Mouse (Mus musculus) embryonic facial prominence, embryonic 11.5 days (tissue): Measurements from ENCODE around the gene Axl. TPM values are rescaled to one million over a fixed set of nuclear protein-coding genes. Genes with fewer than 3 reads are reported as not detected.

ENCODE experiments used
- ATAC-seq: fragments of 200-750 bp; cut with Nextera tagmentation; replicated peaks from 2 replicates; pipeline ENCODE4 v1.8.0; 2017; ENCODE audit warnings: low read depth; ENCODE audit not compliant: insufficient number of reproducible peaks, low FRiP score, low TSS enrichment
- DNase-seq: peaks from one replicate; pipeline ENCODE4 v3.0.0-alpha.2; 2015; ENCODE audit warnings: low spot score
- H3K27ac ChIP-seq: fragments of 300-500 bp; sonication (generic); replicated peaks from 2 replicates; pipeline ENCODE4 v1.5.1; 2014; ENCODE audit warnings: mild to moderate bottlenecking, low read depth, low read length, control low read depth
- H3K27me3 ChIP-seq: fragments of 300-500 bp; sonication (generic); 2 replicates; pipeline ENCODE4 v1.6.1; 2014; ENCODE audit warnings: mild to moderate bottlenecking, low read length, moderate library complexity, mixed read lengths; ENCODE audit not compliant: control insufficient read depth, insufficient read depth
- H3K36me3 ChIP-seq: fragments of 300-500 bp; sonication (generic); replicated peaks from 2 replicates; pipeline ENCODE4 v1.6.1; 2014; ENCODE audit warnings: low read depth, mild to moderate bottlenecking, low read length, moderate library complexity, mixed read lengths; ENCODE audit not compliant: control insufficient read depth, insufficient read depth
- H3K4me1 ChIP-seq: fragments of 300-500 bp; sonication (generic); 2 replicates; pipeline ENCODE4 v1.6.1; 2014; ENCODE audit warnings: low read length, mixed read lengths; ENCODE audit not compliant: control insufficient read depth, insufficient read depth
- H3K4me2 ChIP-seq: fragments of 300-500 bp; sonication (generic); 2 replicates; pipeline ENCODE4 v1.6.1; 2014; ENCODE audit warnings: low read depth, mild to moderate bottlenecking, control low read depth, low read length, moderate library complexity
- H3K4me3 ChIP-seq: fragments of 300-500 bp; sonication (generic); 2 replicates; pipeline ENCODE4 v1.5.1; 2014; ENCODE audit warnings: low read depth, low read length, control low read depth
- H3K9ac ChIP-seq: fragments of 300-500 bp; sonication (generic); replicated peaks from 2 replicates; pipeline ENCODE4 v1.6.1; 2014; ENCODE audit warnings: mild to moderate bottlenecking, control low read depth, low read length
- H3K9me3 ChIP-seq: fragments of 300-500 bp; sonication (generic); replicated peaks from 2 replicates; pipeline ENCODE4 v1.6.1; 2016; ENCODE audit warnings: mild to moderate bottlenecking, low read length, inconsistent platforms, mixed read lengths; ENCODE audit not compliant: control insufficient read depth
- WGBS: fragments of 180-500 bp; shearing (Covaris S2); extraction: QIAGEN DNeasy Blood & Tissue Kit; methylation state at CpG from one replicate; pipeline ENCODE4 v1.1.7; 2014; 5-methylcytosine and 5-hydroxymethylcytosine counted together
- polyA plus RNA-seq: library from polyadenylated mRNA; unstranded; fragments of >200 nt; fragmentation: Nextera tagmentation; extraction: Ambion mirVana; gene quantifications from 2 replicates; pipeline ENCODE4 v1.2.1, GENCODE M21; 2014

The Axl gene
- polyA plus RNA-seq, 1 experiment from 2014 or later = 36.4 TPM

GRCm38 (mm10) chr7:25789129-25789440, 580 bp upstream of the Axl start:
- ATAC-seq (no peak), DNase-seq (no peak)
- no peaks in the 10 kb centered on the region for H3K36me3 ChIP-seq
- 28% methylated on average over 3 of the region's 3 CpGs for WGBS
- no peak overlapping the region for H3K27ac ChIP-seq
- peaks cover 7% of the 10 kb centered on the region for H3K4me1 ChIP-seq
- peak overlapping the region; percentile 77 for H3K4me2 ChIP-seq
- peak overlapping the region; percentile 59 for H3K9ac ChIP-seq
- H3K4me3 ChIP-seq = peak overlapping the region; percentile 53
- no peaks in the 10 kb centered on the region for H3K9me3 ChIP-seq
- H3K27me3 ChIP-seq = no peaks in the 10 kb centered on the region

- H3K4me2 ChIP-seq = peak overlapping the region; percentile 77
- peaks cover 7% of the 10 kb centered on the region for H3K4me1 ChIP-seq
- no peak overlapping the region for H3K27ac ChIP-seq
- peak overlapping the region; percentile 53 for H3K4me3 ChIP-seq
- DNase-seq (peak; percentile 14), ATAC-seq (peak; percentile 27; the same call in 1 of the 2 replicates)
- H3K9ac ChIP-seq = peak overlapping the region; percentile 59
- 19% methylated on average over 9 of the region's 9 CpGs for WGBS
- H3K9me3 ChIP-seq = no peaks in the 10 kb centered on the region
- no peaks in the 10 kb centered on the region for H3K27me3 ChIP-seq
- H3K36me3 ChIP-seq = no peaks in the 10 kb centered on the region
Observed at GRCm38 (mm10) chr7:25787456-25788219, 867 bp downstream of the Axl start.

GRCm38 (mm10) chr7:25786974-25787373, 1.5 kb downstream of the Axl start:
- H3K36me3 ChIP-seq = no peaks in the 10 kb centered on the region
- peak overlapping the region; percentile 77 for H3K4me2 ChIP-seq
- ATAC-seq (no peak), DNase-seq (no peak)
- H3K27ac ChIP-seq = no peak overlapping the region
- H3K9me3 ChIP-seq = no peaks in the 10 kb centered on the region
- H3K9ac ChIP-seq = no peak overlapping the region
- peak overlapping the region; percentile 53; the same call in 1 of the 2 replicates for H3K4me3 ChIP-seq
- H3K4me1 ChIP-seq = peaks cover 9% of the 10 kb centered on the region
- WGBS = 80% methylated on average over 4 of the region's 4 CpGs
- no peaks in the 10 kb centered on the region for H3K27me3 ChIP-seq

- H3K36me3 ChIP-seq = no peaks in the 10 kb centered on the region
- no peak for DNase-seq
- H3K9me3 ChIP-seq = no peaks in the 10 kb centered on the region
- ATAC-seq = no peak
- H3K27me3 ChIP-seq = no peaks in the 10 kb centered on the region
- H3K4me1 ChIP-seq = peaks cover 12% of the 10 kb centered on the region
- WGBS = 71% methylated on average over 4 of the region's 4 CpGs
- no peak overlapping the region for H3K9ac ChIP-seq
- no peak overlapping the region for H3K27ac ChIP-seq
- H3K4me3 ChIP-seq = no peak overlapping the region
- H3K4me2 ChIP-seq = no peak overlapping the region
Observed at GRCm38 (mm10) chr7:25785752-25786151, 2.8 kb downstream of the Axl start.

GRCm38 (mm10) chr7:25784808-25785207, 3.7 kb downstream of the Axl start:
- ATAC-seq (no peak), DNase-seq (no peak)
- H3K36me3 ChIP-seq = no peaks in the 10 kb centered on the region
- H3K27ac ChIP-seq = no peak overlapping the region
- H3K9ac ChIP-seq = no peak overlapping the region
- no peaks in the 10 kb centered on the region for H3K27me3 ChIP-seq
- peaks cover 12% of the 10 kb centered on the region for H3K4me1 ChIP-seq
- no peaks in the 10 kb centered on the region for H3K9me3 ChIP-seq
- 48% methylated on average over 1 of the region's 1 CpGs for WGBS
- H3K4me2 ChIP-seq = no peak overlapping the region
- H3K4me3 ChIP-seq = no peak overlapping the region

- no peak overlapping the region for H3K4me3 ChIP-seq
- peaks cover 12% of the 10 kb centered on the region for H3K4me1 ChIP-seq
- no peak overlapping the region for H3K4me2 ChIP-seq
- H3K36me3 ChIP-seq = no peaks in the 10 kb centered on the region
- H3K27me3 ChIP-seq = no peaks in the 10 kb centered on the region
- DNase-seq (no peak), ATAC-seq (no peak)
- WGBS = 60% methylated on average over 8 of the region's 8 CpGs
- H3K9ac ChIP-seq = no peak overlapping the region
- no peaks in the 10 kb centered on the region for H3K9me3 ChIP-seq
- no peak overlapping the region for H3K27ac ChIP-seq
Observed at GRCm38 (mm10) chr7:25783746-25784145, 4.8 kb downstream of the Axl start.

GRCm38 (mm10) chr7:25782744-25783143, 5.8 kb downstream of the Axl start:
- ATAC-seq = no peak
- Histone ChIP-seq H3K9ac (no peak overlapping the region), H3K4me1 (peaks cover 12% of the 10 kb centered on the region), H3K27ac (no peak overlapping the region), H3K4me2 (no peak overlapping the region), H3K27me3 (no peaks in the 10 kb centered on the region), H3K4me3 (no peak overlapping the region), H3K9me3 (no peaks in the 10 kb centered on the region), H3K36me3 (no peaks in the 10 kb centered on the region; the same call in 1 of the 2 replicates)
- 82% methylated on average over 6 of the region's 6 CpGs for WGBS
- no peak for DNase-seq

- H3K4me3 ChIP-seq = peak overlapping the region; percentile 29
- H3K9me3 ChIP-seq = no peaks in the 10 kb centered on the region
- peak; percentile 40 for DNase-seq
- no peak overlapping the region; the same call in 1 of the 2 replicates for H3K27ac ChIP-seq
- peaks cover 9% of the 10 kb centered on the region for H3K4me1 ChIP-seq
- ATAC-seq = peak; percentile 51; the same call in 1 of the 2 replicates
- H3K27me3 ChIP-seq = no peaks in the 10 kb centered on the region
- peak overlapping the region; percentile 76 for H3K4me2 ChIP-seq
- WGBS = 39% methylated on average over 11 of the region's 11 CpGs
- H3K9ac ChIP-seq = peak overlapping the region; percentile 57
- H3K36me3 ChIP-seq = no peaks in the 10 kb centered on the region; the same call in 1 of the 2 replicates
Observed at GRCm38 (mm10) chr7:25781937-25782610, 6.4 kb downstream of the Axl start.
